Mouse (Mus musculus): Measurements from ENCODE around the gene Ece2. TPM values are rescaled to one million over a fixed set of nuclear protein-coding genes. Genes with fewer than 3 reads are reported as not detected.
A peak's percentile ranks its signal among the peaks of the same experiment; 100 is the strongest.

Gene Ece2
- polyA plus RNA-seq, 2 experiments, result 0.04 to 0.08 TPM

DNA sequence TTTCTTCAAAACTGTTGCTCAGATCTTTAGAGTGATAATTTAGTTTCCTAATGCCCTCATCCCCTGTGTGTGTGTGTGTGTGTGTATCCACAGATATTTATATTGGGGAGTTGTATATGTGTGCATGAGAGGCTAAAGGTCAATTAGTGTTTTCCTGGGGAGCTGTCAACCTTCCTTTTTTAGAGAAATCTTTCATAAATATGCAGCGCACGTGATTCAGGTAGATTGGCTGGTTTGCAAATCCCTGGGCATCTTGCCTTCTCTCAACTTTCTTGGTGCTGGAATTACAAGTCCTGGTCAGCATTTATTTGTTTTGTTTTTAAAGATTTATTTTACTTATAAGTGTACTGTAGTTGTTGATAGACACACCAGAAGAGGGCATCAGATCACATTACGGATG lies 40.7 kb downstream of the Ece2 start:
- no peak for DNase-seq (ENCODE audit: low read depth in 3 of 3, low spot score in 3 of 3)
- Histone ChIP-seq H3K27ac (no peak overlapping the region), H3K9ac (replicated peaks) (no peak overlapping the region), H3K4me3 (ENCODE audit: insufficient read depth in 1 of 2, low read depth in 2 of 2, low read length in 2 of 2) (no peak overlapping the region), H3K4me1 (replicated peaks; ENCODE audit: control insufficient read depth in 2 of 2, insufficient read depth in 2 of 2, low read length in 1 of 2) (peaks cover 16 to 17% of the 10 kb centered on the region in 2 experiments), H3K4me2 (ENCODE audit: low read depth) (no peak overlapping the region), H3K36me3 (replicated peaks; ENCODE audit: control insufficient read depth, insufficient read depth, low read depth) (peaks cover 7% of the 10 kb centered on the region), H3K27me3 (ENCODE audit: control insufficient read depth, insufficient read depth, low read length) (no peaks in the 10 kb centered on the region), H3K9me3 (ENCODE audit: control insufficient read depth, low read length) (no peaks in the 10 kb centered on the region)
- WGBS (ENCODE audit: insufficient replicate concordance), result 87% methylated on average over 3 of the region's 3 CpGs
- no peak for TF ChIP-seq EP300 (IDR thresholded peaks at IDR 0.05; ENCODE audit: low read depth)
- no peak for TF ChIP-seq CTCF (IDR thresholded peaks at IDR 0.05; ENCODE audit: low read depth)
- no peak for ATAC-seq (ENCODE audit: insufficient read depth)

DNA sequence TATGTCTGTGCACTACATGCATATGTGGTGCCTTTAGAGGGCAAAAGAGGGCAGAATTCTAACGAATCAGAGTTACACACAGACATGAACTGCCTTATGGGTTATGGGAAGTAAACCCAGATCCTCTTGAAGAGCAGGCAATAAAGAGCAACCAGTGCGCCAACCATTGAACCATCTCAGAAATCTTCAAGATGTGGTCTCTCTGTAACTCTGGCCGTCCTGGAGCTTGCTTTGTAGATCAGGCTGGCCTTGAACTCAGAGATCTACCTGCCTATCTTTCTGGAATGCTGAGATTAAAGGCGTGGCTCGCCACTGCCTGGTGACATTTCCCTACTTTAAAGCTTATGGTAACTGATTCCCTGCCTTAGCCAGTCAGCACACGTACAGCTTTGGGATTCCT lies 42.3 kb downstream of the Ece2 start:
- DNase-seq (ENCODE audit: low read depth in 3 of 3, low spot score in 3 of 3), result no peak
- TF ChIP-seq CTCF (IDR thresholded peaks at IDR 0.05; ENCODE audit: low read depth) (no peak), EP300 (IDR thresholded peaks at IDR 0.05; ENCODE audit: low read depth) (no peak)

GRCm38 (mm10) chr16:20672500-20672902 lies 42.9 kb downstream of the Ece2 start:
- ATAC-seq (ENCODE audit: insufficient read depth) (peak; percentile 83), DNase-seq (ENCODE audit: low read depth in 3 of 3, low spot score in 3 of 3) (peak; percentile 81 to 84 (median 82))
- Histone ChIP-seq H3K27me3 (ENCODE audit: control insufficient read depth, insufficient read depth, low read length) (no peaks in the 10 kb centered on the region), H3K4me2 (ENCODE audit: low read depth) (peak overlapping the region; percentile 77), H3K36me3 (replicated peaks; ENCODE audit: control insufficient read depth, insufficient read depth, low read depth) (peaks cover 29% of the 10 kb centered on the region), H3K4me3 (ENCODE audit: insufficient read depth in 1 of 2, low read depth in 2 of 2, low read length in 2 of 2) (peak overlapping the region; percentile 84 to 86), H3K4me1 (replicated peaks; ENCODE audit: control insufficient read depth in 2 of 2, insufficient read depth in 2 of 2, low read length in 1 of 2) (peaks cover 16 to 24% of the 10 kb centered on the region in 2 experiments), H3K9me3 (ENCODE audit: control insufficient read depth, low read length) (no peaks in the 10 kb centered on the region), H3K27ac (peak overlapping the region; percentile 65), H3K9ac (replicated peaks) (peak overlapping the region; percentile 92)
- WGBS (ENCODE audit: insufficient replicate concordance), result under 1% methylated on average over 33 of the region's 38 CpGs
- TF ChIP-seq EP300 (IDR thresholded peaks at IDR 0.05; ENCODE audit: low read depth) (no peak), CTCF (IDR thresholded peaks at IDR 0.05; ENCODE audit: low read depth) (no peak)

More for the DNA sequence above, 42.3 kb downstream of the Ece2 start:
- Histone ChIP-seq H3K9ac (replicated peaks) (peak overlapping the region; percentile 92; the same call in 1 of the 2 replicates), H3K36me3 (replicated peaks; ENCODE audit: control insufficient read depth, insufficient read depth, low read depth) (peaks cover 23% of the 10 kb centered on the region), H3K27me3 (ENCODE audit: control insufficient read depth, insufficient read depth, low read length) (no peaks in the 10 kb centered on the region), H3K4me2 (ENCODE audit: low read depth) (peak overlapping the region; percentile 77), H3K9me3 (ENCODE audit: control insufficient read depth, low read length) (no peaks in the 10 kb centered on the region), H3K4me1 (replicated peaks; ENCODE audit: control insufficient read depth in 2 of 2, insufficient read depth in 2 of 2, low read length in 1 of 2) (peaks cover 16 to 21% of the 10 kb centered on the region in 2 experiments), H3K27ac (peak overlapping the region; percentile 12), H3K4me3 (ENCODE audit: insufficient read depth in 1 of 2, low read depth in 2 of 2, low read length in 2 of 2) (peak overlapping the region in 1 of 2 experiments; percentile 84; a peak in 2 of 4 replicates)
- WGBS (ENCODE audit: insufficient replicate concordance), result 17% methylated on average over 6 of the region's 6 CpGs
- no peak for ATAC-seq (ENCODE audit: insufficient read depth)

DNA sequence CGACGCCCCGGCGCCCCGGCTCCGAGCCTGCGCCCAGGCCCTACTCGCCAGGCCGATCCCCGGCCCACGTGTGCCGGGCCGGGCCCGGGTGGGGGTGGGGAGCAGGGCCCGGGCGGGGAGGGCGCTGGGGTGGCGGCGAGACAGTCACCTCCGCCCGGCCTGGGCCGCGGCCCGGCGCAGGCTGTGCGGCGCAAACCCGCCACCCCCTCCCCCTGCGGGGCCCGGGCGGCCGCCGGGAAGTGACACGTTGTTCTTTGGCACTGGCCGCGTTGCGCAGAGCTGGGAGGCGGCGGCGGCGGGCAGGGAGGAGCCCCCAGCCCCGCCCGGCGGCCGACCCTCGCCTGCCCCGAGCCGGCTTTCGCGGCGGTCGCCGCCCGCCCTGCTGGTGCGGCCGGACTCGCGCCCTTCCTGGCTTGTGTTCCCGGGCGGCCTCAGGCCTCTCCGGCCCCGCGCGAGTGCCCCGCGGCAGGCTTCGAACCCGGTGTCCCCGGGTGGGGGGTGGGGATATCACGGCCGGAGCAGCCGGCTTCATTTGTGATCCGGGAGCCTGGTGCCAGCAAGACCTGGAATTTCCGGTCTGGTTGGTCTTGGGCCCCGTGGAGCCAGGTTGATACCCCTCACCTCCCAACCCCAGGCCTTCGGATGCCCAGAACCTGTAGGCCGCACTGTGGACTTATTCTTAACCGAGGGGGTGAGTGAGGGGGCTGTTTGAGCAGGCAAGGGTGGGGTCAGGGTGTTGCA lies 43.5 kb downstream of the Ece2 start:
- H3K4me2 ChIP-seq (ENCODE audit: low read depth), result peak overlapping the region; percentile 77
- peak; percentile 75 for ATAC-seq (ENCODE audit: insufficient read depth)
- peak overlapping the region; percentile 92 for H3K9ac ChIP-seq (replicated peaks)
- peak overlapping the region; percentile 84 to 86 for H3K4me3 ChIP-seq (ENCODE audit: insufficient read depth in 1 of 2, low read depth in 2 of 2, low read length in 2 of 2)
- peaks cover 35% of the 10 kb centered on the region for H3K36me3 ChIP-seq (replicated peaks; ENCODE audit: control insufficient read depth, insufficient read depth, low read depth)
- H3K9me3 ChIP-seq (ENCODE audit: control insufficient read depth, low read length), result no peaks in the 10 kb centered on the region
- TF ChIP-seq CTCF (IDR thresholded peaks at IDR 0.05; ENCODE audit: low read depth) (no peak), EP300 (IDR thresholded peaks at IDR 0.05; ENCODE audit: low read depth) (no peak)
- WGBS (ENCODE audit: insufficient replicate concordance), result 2% methylated on average over 72 of the region's 78 CpGs
- DNase-seq (ENCODE audit: low read depth in 3 of 3, low spot score in 3 of 3), result no peak
- H3K27ac ChIP-seq, result peak overlapping the region; percentile 65
- no peaks in the 10 kb centered on the region for H3K27me3 ChIP-seq (ENCODE audit: control insufficient read depth, insufficient read depth, low read length)
- H3K4me1 ChIP-seq (replicated peaks; ENCODE audit: control insufficient read depth in 2 of 2, insufficient read depth in 2 of 2, low read length in 1 of 2), result peaks cover 19 to 30% of the 10 kb centered on the region in 2 experiments

DNA sequence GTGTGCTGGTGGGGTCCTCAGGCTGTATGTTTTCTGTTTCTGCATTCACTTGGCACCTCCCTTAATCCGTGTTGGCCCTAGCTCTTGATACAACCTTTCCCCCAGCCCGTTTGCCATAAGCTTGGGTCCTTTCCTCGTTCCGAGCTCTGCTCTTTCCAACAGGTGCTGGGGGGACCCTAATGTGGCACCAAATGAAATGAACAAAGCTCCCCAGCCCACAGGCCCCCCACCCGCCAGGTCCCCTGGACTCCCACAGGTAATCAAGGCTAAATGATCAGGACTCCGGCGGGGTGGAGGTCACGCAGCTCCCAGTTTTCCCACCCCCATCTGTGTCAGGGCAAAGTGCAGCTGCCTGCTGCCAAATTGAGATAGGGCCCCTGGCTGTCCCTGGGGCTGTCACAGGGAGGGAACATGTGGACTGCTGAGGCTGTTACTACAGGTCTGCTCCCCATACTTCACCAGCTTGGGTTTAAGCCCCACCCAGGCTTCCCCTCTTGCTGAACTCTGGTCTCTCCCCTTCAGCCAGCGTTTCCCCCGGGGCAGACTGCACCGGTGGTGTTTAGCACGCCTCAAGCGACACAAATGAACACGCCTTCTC lies 44.2 kb downstream of the Ece2 start:
- Histone ChIP-seq H3K36me3 (replicated peaks; ENCODE audit: control insufficient read depth, insufficient read depth, low read depth) (peaks cover 42% of the 10 kb centered on the region), H3K9me3 (ENCODE audit: control insufficient read depth, low read length) (no peaks in the 10 kb centered on the region), H3K4me2 (ENCODE audit: low read depth) (peak overlapping the region; percentile 77), H3K4me1 (replicated peaks; ENCODE audit: control insufficient read depth in 2 of 2, insufficient read depth in 2 of 2, low read length in 1 of 2) (peaks cover 19 to 30% of the 10 kb centered on the region in 2 experiments), H3K4me3 (ENCODE audit: insufficient read depth in 1 of 2, low read depth in 2 of 2, low read length in 2 of 2) (peak overlapping the region; percentile 84 to 86), H3K9ac (replicated peaks) (peak overlapping the region; percentile 92), H3K27ac (peak overlapping the region; percentile 65), H3K27me3 (ENCODE audit: control insufficient read depth, insufficient read depth, low read length) (no peaks in the 10 kb centered on the region)
- ATAC-seq (ENCODE audit: insufficient read depth) (peak; percentile 66), DNase-seq (ENCODE audit: low read depth in 3 of 3, low spot score in 3 of 3) (peak; percentile 64 to 68 (median 68))
- TF ChIP-seq CTCF (IDR thresholded peaks at IDR 0.05; ENCODE audit: low read depth) (no peak), EP300 (IDR thresholded peaks at IDR 0.05; ENCODE audit: low read depth) (peak; percentile 60)
- under 1% methylated on average over 14 of the region's 14 CpGs for WGBS (ENCODE audit: insufficient replicate concordance)
